Mouse (Mus musculus) midbrain, embryonic 12.5 days (tissue): ENCODE results near the gene Nlk. TPM values are rescaled to one million over a fixed set of nuclear protein-coding genes. Genes with fewer than 3 reads are reported as not detected.
A peak's percentile ranks its signal among the peaks of the same experiment; 100 is the strongest.

Experiments used
- ATAC-seq: fragments of 200-750 bp; cut with Nextera tagmentation; 2 replicates; pipeline ENCODE4 v1.8.0; 2017; ENCODE audit warnings: low read depth, moderate TSS enrichment, moderate library complexity; ENCODE audit not compliant: low FRiP score
- H3K27ac ChIP-seq: fragments of 300-500 bp; sonication (generic); replicated peaks from 2 replicates; pipeline ENCODE4 v1.5.1; 2016; ENCODE audit warnings: mild to moderate bottlenecking
- H3K27me3 ChIP-seq: fragments of 300-500 bp; sonication (generic); 2 replicates; pipeline ENCODE4 v1.6.1; 2016; ENCODE audit warnings: mild to moderate bottlenecking
- H3K36me3 ChIP-seq: fragments of 300-500 bp; sonication (generic); 2 replicates; pipeline ENCODE4 v1.6.1; 2016
- H3K4me1 ChIP-seq: fragments of 300-500 bp; sonication (generic); 2 replicates; pipeline ENCODE4 v1.6.1; 2016
- H3K4me2 ChIP-seq: fragments of 300-500 bp; sonication (generic); replicated peaks from 2 replicates; pipeline ENCODE4 v1.6.1; 2016; ENCODE audit warnings: mild to moderate bottlenecking, moderate library complexity
- H3K4me3 ChIP-seq: fragments of 300-500 bp; sonication (generic); 2 replicates; pipeline ENCODE4 v1.5.1; 2016; ENCODE audit warnings: mild to moderate bottlenecking
- H3K9ac ChIP-seq: fragments of 300-500 bp; sonication (generic); replicated peaks from 2 replicates; pipeline ENCODE4 v1.6.1; 2016; ENCODE audit warnings: mild to moderate bottlenecking, moderate library complexity
- H3K9me3 ChIP-seq: fragments of 300-500 bp; sonication (generic); 2 replicates; pipeline ENCODE4 v1.6.1; 2016; ENCODE audit warnings: mild to moderate bottlenecking
- WGBS: fragments of 180-500 bp; shearing (Covaris S2); methylation state at CpG from one replicate; pipeline ENCODE4 v1.1.7; 2016; 5-methylcytosine and 5-hydroxymethylcytosine counted together
- polyA plus RNA-seq: library from polyadenylated mRNA; unstranded; fragments of >200 nt; fragmentation: Nextera tagmentation; extraction: Ambion mirVana; gene quantifications from 2 replicates; pipeline ENCODE4 v1.2.1, GENCODE M21; 2016

The Nlk gene
- polyA plus RNA-seq, result 25.4 and 26.0 TPM in 2 replicates

GRCm38 (mm10) chr11:78696777-78697752 lies at the start of gene Nlk:
Gene Nlk, minus strand, starts transcription at chr11:78697373.
- Histone ChIP-seq H3K4me2 (peak within 1 kb of the TSS; percentile 79), H3K9me3 (no peaks in the 10 kb centered on the region), H3K27ac (peak within 1 kb of the TSS; percentile 93), H3K4me1 (peaks cover 32% of the 10 kb centered on the region), H3K27me3 (no peaks in the 10 kb centered on the region), H3K9ac (peak within 1 kb of the TSS; percentile 94), H3K36me3 (no peaks in the 10 kb centered on the region), H3K4me3 (peak within 1 kb of the TSS; percentile 91)
- under 1% methylated on average over 47 of the region's 65 CpGs for WGBS
- peak; percentile 100 for ATAC-seq

- no peaks in the 10 kb centered on the region for H3K27me3 ChIP-seq
- H3K27ac ChIP-seq, result no peak overlapping the region
- no peak overlapping the region for H3K9ac ChIP-seq
- WGBS, result 91% methylated on average over 7 of the region's 7 CpGs
- peaks cover 15% of the 10 kb centered on the region for H3K4me1 ChIP-seq
- no peaks in the 10 kb centered on the region for H3K9me3 ChIP-seq
- H3K4me2 ChIP-seq, result no peak overlapping the region
- H3K36me3 ChIP-seq, result no peaks in the 10 kb centered on the region; the same call in 1 of the 2 replicates
- H3K4me3 ChIP-seq, result no peak overlapping the region
- ATAC-seq, result no peak
Measured at GRCm38 (mm10) chr11:78746264-78746663, 49.1 kb upstream of the Nlk start.

GRCm38 (mm10) chr11:78745475-78745874 lies 48.3 kb upstream of the Nlk start:
- Histone ChIP-seq H3K4me3 (no peak overlapping the region), H3K9me3 (no peaks in the 10 kb centered on the region), H3K4me2 (no peak overlapping the region), H3K36me3 (no peaks in the 10 kb centered on the region; the same call in 1 of the 2 replicates), H3K4me1 (peaks cover 9% of the 10 kb centered on the region; the same call in 1 of the 2 replicates), H3K27ac (no peak overlapping the region), H3K9ac (no peak overlapping the region), H3K27me3 (0 out of 2 replicates have a peak, but pooled peaks cover 2% of the 10 kb centered on the region)
- 75% methylated on average over 4 of the region's 4 CpGs for WGBS
- no peak for ATAC-seq

- peaks cover 12% of the 10 kb centered on the region for H3K4me1 ChIP-seq
- peak overlapping the region; percentile 25 for H3K27ac ChIP-seq
- WGBS, result 77% methylated on average over 3 of the region's 3 CpGs
- H3K4me2 ChIP-seq, result no peak overlapping the region
- H3K9me3 ChIP-seq, result no peaks in the 10 kb centered on the region
- H3K36me3 ChIP-seq, result no peaks in the 10 kb centered on the region
- H3K9ac ChIP-seq, result no peak overlapping the region; the same call in 1 of the 2 replicates
- ATAC-seq, result no peak
- H3K27me3 ChIP-seq, result 0 out of 2 replicates have a peak, but pooled peaks cover 14% of the 10 kb centered on the region
- no peak overlapping the region for H3K4me3 ChIP-seq
Measured at GRCm38 (mm10) chr11:78742461-78742860, 45.3 kb upstream of the Nlk start.

- no peak overlapping the region for H3K4me2 ChIP-seq
- no peak overlapping the region for H3K9ac ChIP-seq
- no peak overlapping the region for H3K4me3 ChIP-seq
- ATAC-seq, result no peak
- no peaks in the 10 kb centered on the region for H3K9me3 ChIP-seq
- H3K36me3 ChIP-seq, result no peaks in the 10 kb centered on the region
- 0 out of 2 replicates have a peak, but pooled peaks cover 14% of the 10 kb centered on the region for H3K27me3 ChIP-seq
- 40% methylated on average over 7 of the region's 7 CpGs for WGBS
- H3K4me1 ChIP-seq, result peaks cover 17% of the 10 kb centered on the region
- peak overlapping the region; percentile 25 for H3K27ac ChIP-seq
Measured at GRCm38 (mm10) chr11:78741958-78742357, 44.8 kb upstream of the Nlk start.

GRCm38 (mm10) chr11:78739361-78739760 lies 42.2 kb upstream of the Nlk start:
- ATAC-seq, result no peak
- H3K4me1 ChIP-seq, result peaks cover 28% of the 10 kb centered on the region
- no peak overlapping the region for H3K9ac ChIP-seq
- no peak overlapping the region for H3K4me2 ChIP-seq
- no peaks in the 10 kb centered on the region for H3K36me3 ChIP-seq
- H3K27me3 ChIP-seq, result peaks cover 35% of the 10 kb centered on the region
- no peak overlapping the region for H3K4me3 ChIP-seq
- H3K9me3 ChIP-seq, result no peaks in the 10 kb centered on the region
- no peak overlapping the region for H3K27ac ChIP-seq

GRCm38 (mm10) chr11:78736877-78737408 lies 39.8 kb upstream of the Nlk start:
- WGBS, result 37% methylated on average over 3 of the region's 3 CpGs
- peaks cover 19% of the 10 kb centered on the region for H3K4me1 ChIP-seq
- no peak overlapping the region for H3K4me3 ChIP-seq
- H3K27me3 ChIP-seq, result peaks cover 35% of the 10 kb centered on the region
- no peak overlapping the region for H3K9ac ChIP-seq
- H3K36me3 ChIP-seq, result no peaks in the 10 kb centered on the region
- H3K4me2 ChIP-seq, result 0 out of 2 replicates have a peak overlapping the region, but pooled peaks have one; percentile 4
- no peaks in the 10 kb centered on the region for H3K9me3 ChIP-seq
- H3K27ac ChIP-seq, result no peak overlapping the region
- peak; percentile 74; the same call in 1 of the 2 replicates for ATAC-seq

- no peak overlapping the region for H3K4me3 ChIP-seq
- no peaks in the 10 kb centered on the region for H3K9me3 ChIP-seq
- WGBS, result 91% methylated on average over 1 of the region's 1 CpGs
- H3K4me1 ChIP-seq, result peaks cover 19% of the 10 kb centered on the region
- H3K36me3 ChIP-seq, result no peaks in the 10 kb centered on the region
- H3K9ac ChIP-seq, result no peak overlapping the region
- H3K4me2 ChIP-seq, result no peak overlapping the region
- ATAC-seq, result no peak
- no peak overlapping the region for H3K27ac ChIP-seq
- peaks cover 31% of the 10 kb centered on the region for H3K27me3 ChIP-seq
Measured at GRCm38 (mm10) chr11:78735168-78735567, 38.0 kb upstream of the Nlk start.

- 91% methylated on average over 6 of the region's 6 CpGs for WGBS
- Histone ChIP-seq H3K27ac (no peak overlapping the region), H3K4me1 (peaks cover 17% of the 10 kb centered on the region), H3K4me2 (no peak overlapping the region), H3K9ac (no peak overlapping the region), H3K27me3 (peaks cover 21% of the 10 kb centered on the region), H3K9me3 (no peaks in the 10 kb centered on the region), H3K4me3 (no peak overlapping the region), H3K36me3 (no peaks in the 10 kb centered on the region)
- no peak for ATAC-seq
Measured at GRCm38 (mm10) chr11:78732619-78733018, 35.4 kb upstream of the Nlk start.

- no peak for ATAC-seq
- H3K9ac ChIP-seq, result no peak overlapping the region
- no peak overlapping the region for H3K4me2 ChIP-seq
- H3K9me3 ChIP-seq, result no peaks in the 10 kb centered on the region
- H3K27ac ChIP-seq, result no peak overlapping the region
- no peaks in the 10 kb centered on the region for H3K36me3 ChIP-seq
- 0 out of 2 replicates have a peak, but pooled peaks cover under 1% of the 10 kb centered on the region for H3K4me1 ChIP-seq
- H3K27me3 ChIP-seq, result peaks cover 14% of the 10 kb centered on the region
- 35% methylated on average over 2 of the region's 2 CpGs for WGBS
- no peak overlapping the region for H3K4me3 ChIP-seq
Measured at GRCm38 (mm10) chr11:78730902-78731301, 33.7 kb upstream of the Nlk start.

- peaks cover 3% of the 10 kb centered on the region; the same call in 1 of the 2 replicates for H3K27me3 ChIP-seq
- no peak for ATAC-seq
- no peaks in the 10 kb centered on the region for H3K4me1 ChIP-seq
- no peak overlapping the region for H3K9ac ChIP-seq
- no peak overlapping the region for H3K4me3 ChIP-seq
- WGBS, result 79% methylated on average over 4 of the region's 4 CpGs
- no peak overlapping the region for H3K27ac ChIP-seq
- no peak overlapping the region for H3K4me2 ChIP-seq
- no peaks in the 10 kb centered on the region for H3K36me3 ChIP-seq
- no peaks in the 10 kb centered on the region for H3K9me3 ChIP-seq
Measured at GRCm38 (mm10) chr11:78728041-78728440, 30.9 kb upstream of the Nlk start.

GRCm38 (mm10) chr11:78726366-78726765 lies 29.2 kb upstream of the Nlk start:
- no peak overlapping the region for H3K9ac ChIP-seq
- WGBS, result 80% methylated on average over 3 of the region's 3 CpGs
- no peaks in the 10 kb centered on the region for H3K9me3 ChIP-seq
- ATAC-seq, result no peak
- H3K36me3 ChIP-seq, result no peaks in the 10 kb centered on the region
- no peak overlapping the region for H3K27ac ChIP-seq
- H3K4me2 ChIP-seq, result no peak overlapping the region
- H3K4me3 ChIP-seq, result no peak overlapping the region
- H3K27me3 ChIP-seq, result peaks cover 3% of the 10 kb centered on the region; the same call in 1 of the 2 replicates
- H3K4me1 ChIP-seq, result no peaks in the 10 kb centered on the region
